Mouse (Mus musculus): ENCODE results near the gene Vasp. TPM values are rescaled to one million over a fixed set of nuclear protein-coding genes. Genes with fewer than 3 reads are reported as not detected.

The Vasp gene
- polyA plus RNA-seq, 1 experiment, result 194 TPM

- WGBS, result 67% methylated on average over 3 of the region's 3 CpGs
- no peak for DNase-seq
- Histone ChIP-seq H3K4me1 (ENCODE audit: control insufficient read depth, insufficient read depth, low read length) (no peaks in the 10 kb centered on the region), H3K4me3 (replicated peaks; ENCODE audit: extremely low read depth, low read depth, low read length) (no peak overlapping the region)
- no peak for TF ChIP-seq POLR2A (IDR thresholded peaks at IDR 0.05; ENCODE audit: borderline replicate concordance, extremely low read depth, low read depth, low read length)
- no peak for TF ChIP-seq CTCF (IDR thresholded peaks at IDR 0.05; ENCODE audit: insufficient read depth, low read length)
Measured at GRCm38 (mm10) chr7:19220061-19220460, 51.6 kb downstream of the Vasp start.

- WGBS, result 7% methylated on average over 3 of the region's 3 CpGs
- H3K4me1 ChIP-seq (ENCODE audit: control insufficient read depth, insufficient read depth, low read length), result no peaks in the 10 kb centered on the region
- DNase-seq, result no peak
- TF ChIP-seq CTCF (IDR thresholded peaks at IDR 0.05; ENCODE audit: insufficient read depth, low read length), result no peak
- no peak for TF ChIP-seq POLR2A (IDR thresholded peaks at IDR 0.05; ENCODE audit: borderline replicate concordance, extremely low read depth, low read depth, low read length)
- no peak overlapping the region for H3K4me3 ChIP-seq (replicated peaks; ENCODE audit: extremely low read depth, low read depth, low read length)
Measured at GRCm38 (mm10) chr7:19217944-19218343, 53.7 kb downstream of the Vasp start.

- DNase-seq, result no peak
- TF ChIP-seq CTCF (IDR thresholded peaks at IDR 0.05; ENCODE audit: insufficient read depth, low read length) (no peak), POLR2A (IDR thresholded peaks at IDR 0.05; ENCODE audit: borderline replicate concordance, extremely low read depth, low read depth, low read length) (no peak)
- 44% methylated on average over 5 of the region's 5 CpGs for WGBS
- no peaks in the 10 kb centered on the region; the same call in 1 of the 2 replicates for H3K4me1 ChIP-seq (ENCODE audit: control insufficient read depth, insufficient read depth, low read length)
- no peak overlapping the region for H3K4me3 ChIP-seq (replicated peaks; ENCODE audit: extremely low read depth, low read depth, low read length)
Measured at GRCm38 (mm10) chr7:19217492-19217891, 54.1 kb downstream of the Vasp start.

- DNase-seq, result no peak
- Histone ChIP-seq H3K4me1 (ENCODE audit: control insufficient read depth, insufficient read depth, low read length) (peaks cover 4% of the 10 kb centered on the region), H3K4me3 (replicated peaks; ENCODE audit: extremely low read depth, low read depth, low read length) (no peak overlapping the region)
- 41% methylated on average over 9 of the region's 9 CpGs for WGBS
- TF ChIP-seq CTCF (IDR thresholded peaks at IDR 0.05; ENCODE audit: insufficient read depth, low read length) (no peak), POLR2A (IDR thresholded peaks at IDR 0.05; ENCODE audit: borderline replicate concordance, extremely low read depth, low read depth, low read length) (no peak)
Measured at GRCm38 (mm10) chr7:19214940-19215339, 56.7 kb downstream of the Vasp start.

- WGBS, result 38% methylated on average over 7 of the region's 7 CpGs
- Histone ChIP-seq H3K4me1 (ENCODE audit: control insufficient read depth, insufficient read depth, low read length) (peaks cover 4% of the 10 kb centered on the region), H3K4me3 (replicated peaks; ENCODE audit: extremely low read depth, low read depth, low read length) (no peak overlapping the region)
- TF ChIP-seq POLR2A (IDR thresholded peaks at IDR 0.05; ENCODE audit: borderline replicate concordance, extremely low read depth, low read depth, low read length) (no peak), CTCF (IDR thresholded peaks at IDR 0.05; ENCODE audit: insufficient read depth, low read length) (no peak)
- DNase-seq, result no peak
Measured at GRCm38 (mm10) chr7:19214369-19214768, 57.2 kb downstream of the Vasp start.

GRCm38 (mm10) chr7:19213385-19213784 is 58.2 kb downstream of the Vasp start:
- TF ChIP-seq POLR2A (IDR thresholded peaks at IDR 0.05; ENCODE audit: borderline replicate concordance, extremely low read depth, low read depth, low read length) (no peak), CTCF (IDR thresholded peaks at IDR 0.05; ENCODE audit: insufficient read depth, low read length) (no peak)
- WGBS, result 42% methylated on average over 2 of the region's 2 CpGs
- Histone ChIP-seq H3K4me1 (ENCODE audit: control insufficient read depth, insufficient read depth, low read length) (peaks cover 4% of the 10 kb centered on the region), H3K4me3 (replicated peaks; ENCODE audit: extremely low read depth, low read depth, low read length) (no peak overlapping the region)
- no peak for DNase-seq

GRCm38 (mm10) chr7:19211996-19212755 is 59.4 kb downstream of the Vasp start, which contains the start of gene Gpr4:
TSS of gene Gpr4 (plus strand) at chr7:19212538.
- Histone ChIP-seq H3K4me3 (replicated peaks; ENCODE audit: extremely low read depth, low read depth, low read length) (peak within 1 kb of the TSS; percentile 75), H3K4me1 (ENCODE audit: control insufficient read depth, insufficient read depth, low read length) (peaks cover 4% of the 10 kb centered on the region)
- TF ChIP-seq CTCF (IDR thresholded peaks at IDR 0.05; ENCODE audit: insufficient read depth, low read length) (no peak), POLR2A (IDR thresholded peaks at IDR 0.05; ENCODE audit: borderline replicate concordance, extremely low read depth, low read depth, low read length) (peak; percentile 35; the same call in 1 of the 2 replicates)
- WGBS, result 5% methylated on average over 26 of the region's 30 CpGs
- DNase-seq, result no peak

- 46% methylated on average over 5 of the region's 5 CpGs for WGBS
- TF ChIP-seq POLR2A (IDR thresholded peaks at IDR 0.05; ENCODE audit: borderline replicate concordance, extremely low read depth, low read depth, low read length) (no peak), CTCF (IDR thresholded peaks at IDR 0.05; ENCODE audit: insufficient read depth, low read length) (no peak)
- H3K4me3 ChIP-seq (replicated peaks; ENCODE audit: extremely low read depth, low read depth, low read length), result no peak overlapping the region
- DNase-seq, result no peak
- peaks cover 4% of the 10 kb centered on the region for H3K4me1 ChIP-seq (ENCODE audit: control insufficient read depth, insufficient read depth, low read length)
Measured at GRCm38 (mm10) chr7:19211041-19211675, 60.5 kb downstream of the Vasp start.

- no peak for DNase-seq
- WGBS, result 93% methylated on average over 5 of the region's 5 CpGs
- Histone ChIP-seq H3K4me3 (replicated peaks; ENCODE audit: extremely low read depth, low read depth, low read length) (no peak overlapping the region), H3K4me1 (ENCODE audit: control insufficient read depth, insufficient read depth, low read length) (peaks cover 4% of the 10 kb centered on the region)
- TF ChIP-seq POLR2A (IDR thresholded peaks at IDR 0.05; ENCODE audit: borderline replicate concordance, extremely low read depth, low read depth, low read length) (no peak), CTCF (IDR thresholded peaks at IDR 0.05; ENCODE audit: insufficient read depth, low read length) (no peak)
Measured at GRCm38 (mm10) chr7:19210010-19210409, 61.6 kb downstream of the Vasp start.
